Mouse (Mus musculus): ENCODE results near the gene Shd.

- TF ChIP-seq POLR2A (IDR thresholded peaks at IDR 0.05; ENCODE audit: insufficient read depth, low read depth, low read length): no peak
- TF ChIP-seq CTCF (IDR thresholded peaks at IDR 0.05; ENCODE audit: insufficient read depth, low read depth, low read length): no peak
Observed at GRCm38 (mm10) chr17:55933191-55933590, 37.1 kb upstream of the Shd start.
